Mouse (Mus musculus): ENCODE measurements around the gene Trim41. TPM values are rescaled to one million over a fixed set of nuclear protein-coding genes. Genes with fewer than 3 reads are reported as not detected.
A peak's percentile ranks its signal among the peaks of the same experiment; 100 is the strongest.

The Trim41 gene
- polyA plus RNA-seq, 1 experiment from 2014 or later = 3.7 TPM

DNA sequence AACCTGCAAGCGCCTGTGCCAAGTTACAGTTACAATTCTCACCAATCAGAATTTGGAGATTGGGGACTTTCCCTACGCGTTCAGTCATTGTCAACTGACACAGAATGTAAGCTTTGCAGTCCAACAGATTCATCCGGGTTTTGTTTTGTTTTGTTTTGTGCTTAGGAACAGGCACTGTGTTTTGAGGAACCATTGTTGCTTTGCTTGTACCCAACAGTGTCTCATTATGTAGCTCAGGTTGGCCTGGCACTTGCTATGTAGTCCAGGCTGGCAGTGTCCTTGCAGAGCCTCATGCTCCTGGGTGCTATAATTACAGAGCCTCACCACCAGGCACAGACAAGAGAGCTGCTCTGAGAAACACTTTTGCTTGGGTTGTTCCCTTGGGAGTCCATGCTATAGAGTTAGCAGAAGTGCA, 25.2 kb upstream of the Trim41 start:
- no peak for ATAC-seq (replicated peaks; ENCODE audit: insufficient number of reproducible peaks, low FRiP score, low TSS enrichment)
- Histone ChIP-seq H3K36me3 (ENCODE audit: control insufficient read depth, insufficient read depth, low read length) (no peaks in the 10 kb centered on the region), H3K4me3 (ENCODE audit: low read depth, low read length) (no peak overlapping the region), H3K9me3 (replicated peaks; ENCODE audit: control insufficient read depth, low read length) (no peaks in the 10 kb centered on the region), H3K4me2 (no peak overlapping the region), H3K4me1 (ENCODE audit: control insufficient read depth, insufficient read depth, low read length) (0 out of 2 replicates have a peak, but pooled peaks cover 3% of the 10 kb centered on the region), H3K9ac (ENCODE audit: low read depth, low read length) (no peak overlapping the region), H3K27ac (ENCODE audit: low read depth, low read length) (no peak overlapping the region), H3K27me3 (ENCODE audit: control insufficient read depth, insufficient read depth, low read length) (peaks cover 11% of the 10 kb centered on the region; the same call in 1 of the 2 replicates)
- WGBS (ENCODE audit: insufficient replicate concordance) = 76% methylated on average over 4 of the region's 4 CpGs

- Histone ChIP-seq H3K9ac (ENCODE audit: low read depth, low read length) (no peak overlapping the region), H3K36me3 (ENCODE audit: control insufficient read depth, insufficient read depth, low read length) (no peaks in the 10 kb centered on the region), H3K9me3 (replicated peaks; ENCODE audit: control insufficient read depth, low read length) (no peaks in the 10 kb centered on the region), H3K27me3 (ENCODE audit: control insufficient read depth, insufficient read depth, low read length) (peaks cover 11% of the 10 kb centered on the region; the same call in 1 of the 2 replicates), H3K4me3 (ENCODE audit: low read depth, low read length) (no peak overlapping the region), H3K4me1 (ENCODE audit: control insufficient read depth, insufficient read depth, low read length) (0 out of 2 replicates have a peak, but pooled peaks cover 3% of the 10 kb centered on the region), H3K27ac (ENCODE audit: low read depth, low read length) (no peak overlapping the region), H3K4me2 (no peak overlapping the region)
- no peak for ATAC-seq (replicated peaks; ENCODE audit: insufficient number of reproducible peaks, low FRiP score, low TSS enrichment)
- WGBS (ENCODE audit: insufficient replicate concordance) = 84% methylated on average over 5 of the region's 5 CpGs
Measured at GRCm38 (mm10) chr11:48841213-48841612, 24.1 kb upstream of the Trim41 start.

DNA sequence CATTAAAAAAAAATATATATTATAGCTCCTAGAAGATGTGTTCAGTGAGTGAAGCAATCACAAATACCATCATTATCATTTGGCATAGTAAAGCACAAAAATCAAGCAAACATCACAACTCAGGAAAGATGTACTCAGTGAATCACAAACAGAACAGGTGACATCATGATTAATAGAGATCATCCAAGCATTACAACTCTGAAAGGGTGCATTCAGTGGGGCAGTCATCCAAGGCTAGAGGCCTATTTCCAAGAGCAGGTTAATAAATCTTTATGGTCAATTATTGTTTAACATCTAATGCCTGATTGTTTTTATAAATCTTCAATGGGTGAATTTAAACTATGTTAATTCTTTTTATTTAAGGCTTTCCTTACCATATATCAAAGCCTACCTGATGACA, 23.7 kb upstream of the Trim41 start:
- Histone ChIP-seq H3K9ac (ENCODE audit: low read depth, low read length) (no peak overlapping the region), H3K4me1 (ENCODE audit: control insufficient read depth, insufficient read depth, low read length) (0 out of 2 replicates have a peak, but pooled peaks cover 3% of the 10 kb centered on the region), H3K4me2 (no peak overlapping the region), H3K36me3 (ENCODE audit: control insufficient read depth, insufficient read depth, low read length) (no peaks in the 10 kb centered on the region), H3K4me3 (ENCODE audit: low read depth, low read length) (no peak overlapping the region), H3K27ac (ENCODE audit: low read depth, low read length) (no peak overlapping the region), H3K27me3 (ENCODE audit: control insufficient read depth, insufficient read depth, low read length) (peaks cover 11% of the 10 kb centered on the region; the same call in 1 of the 2 replicates), H3K9me3 (replicated peaks; ENCODE audit: control insufficient read depth, low read length) (no peaks in the 10 kb centered on the region)
- ATAC-seq (replicated peaks; ENCODE audit: insufficient number of reproducible peaks, low FRiP score, low TSS enrichment) = no peak

DNA sequence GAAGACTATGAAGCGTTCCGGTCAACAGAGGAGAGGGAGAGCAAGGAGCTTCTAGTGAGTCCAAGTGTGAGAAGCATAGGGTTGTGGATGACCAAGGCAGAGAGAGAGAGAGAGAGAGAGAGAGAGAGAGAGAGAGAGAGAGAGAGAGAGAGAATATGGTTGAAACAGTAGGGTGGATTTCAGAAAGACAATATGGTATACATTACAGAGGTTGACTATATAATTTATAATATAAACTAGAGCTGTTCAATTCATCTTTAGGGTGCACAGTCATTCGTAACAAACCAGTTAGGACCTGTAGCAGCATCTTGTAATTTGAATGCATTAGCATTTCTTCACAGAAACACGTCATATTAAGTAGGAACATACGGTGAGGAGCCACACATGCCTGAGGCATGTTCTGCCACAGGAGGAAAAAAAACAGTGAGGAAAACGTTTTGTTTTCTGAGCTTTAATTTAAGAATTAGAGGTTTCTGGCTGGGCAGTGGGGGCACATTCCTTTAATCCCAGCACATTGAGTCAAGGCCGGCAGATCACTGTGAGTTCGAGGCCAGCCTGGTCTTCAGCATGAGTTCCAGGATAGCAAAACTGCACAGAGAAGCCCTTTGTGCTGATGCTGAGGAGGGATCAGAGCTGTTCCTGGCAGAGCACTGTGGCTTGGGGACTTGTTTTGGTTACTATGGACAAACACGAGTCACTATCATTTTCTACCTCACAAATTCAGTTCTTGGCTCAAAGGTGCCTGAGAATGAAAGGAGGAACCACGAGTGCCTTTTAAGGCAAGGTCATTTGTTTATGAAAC, 21.9 kb upstream of the Trim41 start:
- H3K36me3 ChIP-seq (ENCODE audit: control insufficient read depth, insufficient read depth, low read length) = no peaks in the 10 kb centered on the region
- 0 out of 2 replicates have a peak, but pooled peaks cover 7% of the 10 kb centered on the region for H3K27me3 ChIP-seq (ENCODE audit: control insufficient read depth, insufficient read depth, low read length)
- no peak for ATAC-seq (replicated peaks; ENCODE audit: insufficient number of reproducible peaks, low FRiP score, low TSS enrichment)
- 0 out of 2 replicates have a peak, but pooled peaks cover 3% of the 10 kb centered on the region for H3K4me1 ChIP-seq (ENCODE audit: control insufficient read depth, insufficient read depth, low read length)
- no peaks in the 10 kb centered on the region for H3K9me3 ChIP-seq (replicated peaks; ENCODE audit: control insufficient read depth, low read length)
- H3K4me3 ChIP-seq (ENCODE audit: low read depth, low read length) = no peak overlapping the region; the same call in 1 of the 2 replicates
- 77% methylated on average over 10 of the region's 10 CpGs for WGBS (ENCODE audit: insufficient replicate concordance)
- H3K27ac ChIP-seq (ENCODE audit: low read depth, low read length) = no peak overlapping the region
- H3K9ac ChIP-seq (ENCODE audit: low read depth, low read length) = no peak overlapping the region
- peak overlapping the region; percentile 93 for H3K4me2 ChIP-seq

DNA sequence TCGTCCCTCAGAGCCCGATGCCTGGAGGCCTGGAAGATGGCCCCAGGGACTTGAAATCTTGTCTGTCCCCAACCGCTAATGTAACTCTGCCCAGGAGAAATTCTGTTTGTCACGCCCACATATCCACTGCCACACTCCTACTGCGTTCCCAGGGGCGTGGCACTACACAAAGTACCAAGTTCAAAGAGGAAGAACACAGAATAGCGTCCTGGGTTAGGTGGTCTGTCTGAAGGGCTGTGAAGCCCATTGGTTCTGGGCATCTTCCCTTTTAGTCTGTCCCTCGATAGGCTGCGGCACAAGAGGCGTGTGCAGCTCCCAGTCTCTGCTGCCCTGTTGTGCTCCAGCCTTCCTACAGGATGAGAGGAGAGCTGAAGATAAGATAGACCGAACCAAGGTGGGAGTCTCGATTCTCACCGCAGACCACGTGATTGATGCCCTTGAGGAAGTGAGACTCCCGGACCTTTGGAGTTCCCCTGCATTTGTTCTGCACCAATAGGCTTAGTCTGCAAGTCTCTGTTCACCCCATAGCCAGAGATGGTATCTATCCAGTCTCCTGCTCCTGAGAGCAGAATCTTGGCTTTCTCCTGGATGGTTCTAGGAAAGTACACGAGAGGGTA, 21.1 kb upstream of the Trim41 start:
- ATAC-seq (replicated peaks; ENCODE audit: insufficient number of reproducible peaks, low FRiP score, low TSS enrichment) = no peak
- 2% methylated on average over 16 of the region's 16 CpGs for WGBS (ENCODE audit: insufficient replicate concordance)

GRCm38 (mm10) chr11:48837310-48838180, 20.4 kb upstream of the Trim41 start:
- no peak overlapping the region for H3K27ac ChIP-seq (ENCODE audit: low read depth, low read length)
- under 1% methylated on average over 73 of the region's 77 CpGs for WGBS (ENCODE audit: insufficient replicate concordance)
- H3K4me2 ChIP-seq = peak overlapping the region; percentile 93
- H3K4me1 ChIP-seq (ENCODE audit: control insufficient read depth, insufficient read depth, low read length) = 0 out of 2 replicates have a peak, but pooled peaks cover 3% of the 10 kb centered on the region
- H3K9ac ChIP-seq (ENCODE audit: low read depth, low read length) = peak overlapping the region; percentile 71
- H3K27me3 ChIP-seq (ENCODE audit: control insufficient read depth, insufficient read depth, low read length) = 0 out of 2 replicates have a peak, but pooled peaks cover 4% of the 10 kb centered on the region
- peak overlapping the region; percentile 86 for H3K4me3 ChIP-seq (ENCODE audit: low read depth, low read length)
- ATAC-seq (replicated peaks; ENCODE audit: insufficient number of reproducible peaks, low FRiP score, low TSS enrichment) = peak; percentile 25; the same call in 1 of the 2 replicates
- no peaks in the 10 kb centered on the region for H3K9me3 ChIP-seq (replicated peaks; ENCODE audit: control insufficient read depth, low read length)
- H3K36me3 ChIP-seq (ENCODE audit: control insufficient read depth, insufficient read depth, low read length) = no peaks in the 10 kb centered on the region

More for the DNA sequence above, 21.1 kb upstream of the Trim41 start:
- no peaks in the 10 kb centered on the region for H3K36me3 ChIP-seq (ENCODE audit: control insufficient read depth, insufficient read depth, low read length)
- H3K27ac ChIP-seq (ENCODE audit: low read depth, low read length) = no peak overlapping the region
- H3K9ac ChIP-seq (ENCODE audit: low read depth, low read length) = peak overlapping the region; percentile 71
- peak overlapping the region; percentile 86 for H3K4me3 ChIP-seq (ENCODE audit: low read depth, low read length)
- no peaks in the 10 kb centered on the region for H3K9me3 ChIP-seq (replicated peaks; ENCODE audit: control insufficient read depth, low read length)
- H3K4me2 ChIP-seq = peak overlapping the region; percentile 93
- H3K4me1 ChIP-seq (ENCODE audit: control insufficient read depth, insufficient read depth, low read length) = 0 out of 2 replicates have a peak, but pooled peaks cover 3% of the 10 kb centered on the region
- 0 out of 2 replicates have a peak, but pooled peaks cover 7% of the 10 kb centered on the region for H3K27me3 ChIP-seq (ENCODE audit: control insufficient read depth, insufficient read depth, low read length)

GRCm38 (mm10) chr11:48836990-48837309, 19.8 kb upstream of the Trim41 start:
- H3K27ac ChIP-seq (ENCODE audit: low read depth, low read length) = no peak overlapping the region
- whole genome bisulfite sequencing (ENCODE audit: insufficient replicate concordance) = 11% methylated on average over 11 of the region's 11 CpGs
- H3K9ac ChIP-seq (ENCODE audit: low read depth, low read length) = peak overlapping the region; percentile 71
- ATAC-seq (replicated peaks; ENCODE audit: insufficient number of reproducible peaks, low FRiP score, low TSS enrichment) = no peak
- H3K27me3 ChIP-seq (ENCODE audit: control insufficient read depth, insufficient read depth, low read length) = 0 out of 2 replicates have a peak, but pooled peaks cover 4% of the 10 kb centered on the region
- H3K9me3 ChIP-seq (replicated peaks; ENCODE audit: control insufficient read depth, low read length) = no peaks in the 10 kb centered on the region
- no peaks in the 10 kb centered on the region for H3K36me3 ChIP-seq (ENCODE audit: control insufficient read depth, insufficient read depth, low read length)
- peak overlapping the region; percentile 86 for H3K4me3 ChIP-seq (ENCODE audit: low read depth, low read length)
- H3K4me1 ChIP-seq (ENCODE audit: control insufficient read depth, insufficient read depth, low read length) = 0 out of 2 replicates have a peak, but pooled peaks cover 3% of the 10 kb centered on the region
- H3K4me2 ChIP-seq = peak overlapping the region; percentile 93

- Histone ChIP-seq H3K9ac (ENCODE audit: low read depth, low read length) (no peak overlapping the region), H3K9me3 (replicated peaks; ENCODE audit: control insufficient read depth, low read length) (no peaks in the 10 kb centered on the region), H3K27me3 (ENCODE audit: control insufficient read depth, insufficient read depth, low read length) (0 out of 2 replicates have a peak, but pooled peaks cover 4% of the 10 kb centered on the region), H3K4me3 (ENCODE audit: low read depth, low read length) (no peak overlapping the region), H3K27ac (ENCODE audit: low read depth, low read length) (no peak overlapping the region), H3K4me1 (ENCODE audit: control insufficient read depth, insufficient read depth, low read length) (0 out of 2 replicates have a peak, but pooled peaks cover 3% of the 10 kb centered on the region), H3K4me2 (no peak overlapping the region), H3K36me3 (ENCODE audit: control insufficient read depth, insufficient read depth, low read length) (no peaks in the 10 kb centered on the region)
- no peak for ATAC-seq (replicated peaks; ENCODE audit: insufficient number of reproducible peaks, low FRiP score, low TSS enrichment)
- 64% methylated on average over 6 of the region's 6 CpGs for WGBS (ENCODE audit: insufficient replicate concordance)
Measured at GRCm38 (mm10) chr11:48835923-48836322, 18.8 kb upstream of the Trim41 start.

All from heart, embryonic 11.5 days (tissue).